Mouse (Mus musculus) midbrain, embryonic 11.5 days (tissue): ENCODE data around the gene Nrde2. TPM values are rescaled to one million over a fixed set of nuclear protein-coding genes. Genes with fewer than 3 reads are reported as not detected.

Source experiments
- ATAC-seq: fragments of 200-750 bp; cut with Nextera tagmentation; 2 replicates; pipeline ENCODE4 v1.8.0; 2017; ENCODE audit warnings: moderate TSS enrichment, moderate library complexity; ENCODE audit not compliant: low FRiP score
- DNase-seq: peaks from one replicate; pipeline ENCODE4 v3.0.0; 2015; ENCODE audit warnings: low spot score; ENCODE audit errors: missing footprints
- H3K27ac ChIP-seq: fragments of 300-500 bp; sonication (generic); 2 replicates; pipeline ENCODE4 v1.5.1; 2014; ENCODE audit warnings: low read depth, low read length
- H3K27me3 ChIP-seq: fragments of 300-500 bp; sonication (generic); 2 replicates; pipeline ENCODE4 v1.6.1; 2014; ENCODE audit warnings: mild to moderate bottlenecking, low read length, moderate library complexity, mixed read lengths; ENCODE audit not compliant: control insufficient read depth, insufficient read depth
- H3K36me3 ChIP-seq: fragments of 300-500 bp; sonication (generic); 2 replicates; pipeline ENCODE4 v1.6.1; 2014; ENCODE audit warnings: mild to moderate bottlenecking, low read length, moderate library complexity, mixed read lengths; ENCODE audit not compliant: control insufficient read depth, insufficient read depth
- H3K4me1 ChIP-seq: fragments of 300-500 bp; sonication (generic); 2 replicates; pipeline ENCODE4 v1.6.1; 2014; ENCODE audit warnings: low read length; ENCODE audit not compliant: control insufficient read depth, insufficient read depth
- H3K4me2 ChIP-seq: fragments of 300-500 bp; sonication (generic); 2 replicates; pipeline ENCODE4 v1.6.1; 2014; ENCODE audit warnings: mild to moderate bottlenecking, moderate library complexity
- H3K4me3 ChIP-seq: fragments of 300-500 bp; sonication (generic); 2 replicates; pipeline ENCODE4 v1.5.1; 2014; ENCODE audit warnings: low read depth, low read length
- H3K9ac ChIP-seq: fragments of 300-500 bp; sonication (generic); 2 replicates; pipeline ENCODE4 v1.6.1; 2014; ENCODE audit warnings: low read length
- H3K9me3 ChIP-seq: fragments of 300-500 bp; sonication (generic); 2 replicates; pipeline ENCODE4 v1.6.1; 2016; ENCODE audit warnings: low read length; ENCODE audit not compliant: control insufficient read depth
- WGBS: fragments of 180-500 bp; shearing (Covaris S2); extraction: QIAGEN DNeasy Blood & Tissue Kit; methylation state at CpG from one replicate; pipeline ENCODE4 v1.1.7; 2014; 5-methylcytosine and 5-hydroxymethylcytosine counted together
- polyA plus RNA-seq: library from polyadenylated mRNA; unstranded; fragments of >200 nt; fragmentation: Nextera tagmentation; extraction: Ambion mirVana; gene quantifications from 2 replicates; pipeline ENCODE4 v1.2.1, GENCODE M21; 2014

Nrde2 gene
- polyA plus RNA-seq, 1 experiment from 2014 or later: 13.5 TPM

- Histone ChIP-seq H3K27me3 (no peaks in the 10 kb centered on the region), H3K27ac (no peak overlapping the region), H3K4me2 (no peak overlapping the region), H3K4me1 (no peaks in the 10 kb centered on the region), H3K9me3 (no peaks in the 10 kb centered on the region), H3K4me3 (no peak overlapping the region), H3K9ac (no peak overlapping the region), H3K36me3 (peaks cover 24% of the 10 kb centered on the region; the same call in 1 of the 2 replicates)
- WGBS: 82% methylated on average over 16 of the region's 16 CpGs
- ATAC-seq (peak; percentile 41; the same call in 1 of the 2 replicates), DNase-seq (peak; percentile 82)
These were observed 34.3 kb downstream of the Nrde2 start for GRCm38 (mm10) chr12:100124913-100125798.

GRCm38 (mm10) chr12:100123476-100123875, 36.0 kb downstream of the Nrde2 start:
- Histone ChIP-seq H3K36me3 (peaks cover 35% of the 10 kb centered on the region), H3K4me1 (no peaks in the 10 kb centered on the region), H3K4me2 (no peak overlapping the region), H3K27me3 (no peaks in the 10 kb centered on the region), H3K9me3 (no peaks in the 10 kb centered on the region), H3K9ac (no peak overlapping the region), H3K4me3 (no peak overlapping the region), H3K27ac (no peak overlapping the region)
- ATAC-seq: no peak
- WGBS: 93% methylated on average over 9 of the region's 9 CpGs
- DNase-seq: no peak

- WGBS: 88% methylated on average over 7 of the region's 7 CpGs
- ATAC-seq: no peak
- H3K27ac ChIP-seq: no peak overlapping the region
- H3K36me3 ChIP-seq: peaks cover 41% of the 10 kb centered on the region
- H3K9ac ChIP-seq: no peak overlapping the region
- H3K9me3 ChIP-seq: no peaks in the 10 kb centered on the region
- no peak overlapping the region for H3K4me3 ChIP-seq
- no peaks in the 10 kb centered on the region for H3K4me1 ChIP-seq
- no peak overlapping the region for H3K4me2 ChIP-seq
- H3K27me3 ChIP-seq: no peaks in the 10 kb centered on the region
- no peak for DNase-seq
These were observed 36.5 kb downstream of the Nrde2 start for GRCm38 (mm10) chr12:100122921-100123381.

GRCm38 (mm10) chr12:100115982-100116381, 43.5 kb downstream of the Nrde2 start:
- 91% methylated on average over 5 of the region's 5 CpGs for WGBS
- Histone ChIP-seq H3K4me1 (peaks cover 7% of the 10 kb centered on the region), H3K9me3 (no peaks in the 10 kb centered on the region), H3K4me3 (no peak overlapping the region), H3K4me2 (no peak overlapping the region), H3K27me3 (no peaks in the 10 kb centered on the region), H3K36me3 (peaks cover 47% of the 10 kb centered on the region), H3K27ac (no peak overlapping the region), H3K9ac (no peak overlapping the region)
- DNase-seq (no peak), ATAC-seq (no peak)

- peak; percentile 99 for DNase-seq
- Histone ChIP-seq H3K27me3 (no peaks in the 10 kb centered on the region), H3K4me2 (peak within 1 kb of the TSS; percentile 58), H3K4me3 (peak within 1 kb of the TSS; percentile 77), H3K36me3 (peaks cover 9% of the 10 kb centered on the region), H3K9me3 (no peaks in the 10 kb centered on the region), H3K9ac (peak within 1 kb of the TSS; percentile 92), H3K4me1 (peaks cover 10% of the 10 kb centered on the region), H3K27ac (peak within 1 kb of the TSS; percentile 76)
- under 1% methylated on average over 58 of the region's 58 CpGs for WGBS
- ATAC-seq: peak; percentile 85
These were observed 49.3 kb downstream of the Nrde2 start, which contains the start of gene Psmc1 for GRCm38 (mm10) chr12:100109986-100110696. Psmc1 (plus strand) TSS chr12:100110154.

- ATAC-seq (no peak), DNase-seq (peak; percentile 83)
- H3K27me3 ChIP-seq: no peaks in the 10 kb centered on the region
- H3K36me3 ChIP-seq: peaks cover 2% of the 10 kb centered on the region; the same call in 1 of the 2 replicates
- no peak overlapping the region for H3K4me2 ChIP-seq
- no peaks in the 10 kb centered on the region for H3K9me3 ChIP-seq
- 54% methylated on average over 4 of the region's 4 CpGs for WGBS
- H3K9ac ChIP-seq: no peak overlapping the region
- no peak overlapping the region for H3K4me3 ChIP-seq
- no peak overlapping the region for H3K27ac ChIP-seq
- peaks cover 10% of the 10 kb centered on the region for H3K4me1 ChIP-seq
These were observed 52.0 kb downstream of the Nrde2 start for GRCm38 (mm10) chr12:100107436-100107835.

- H3K9me3 ChIP-seq: no peaks in the 10 kb centered on the region
- peaks cover 7% of the 10 kb centered on the region for H3K4me1 ChIP-seq
- no peak overlapping the region for H3K4me2 ChIP-seq
- H3K27me3 ChIP-seq: no peaks in the 10 kb centered on the region
- 12% methylated on average over 20 of the region's 20 CpGs for WGBS
- ATAC-seq: no peak; the same call in 1 of the 2 replicates
- no peak overlapping the region for H3K4me3 ChIP-seq
- H3K36me3 ChIP-seq: no peaks in the 10 kb centered on the region
- H3K27ac ChIP-seq: no peak overlapping the region
- no peak overlapping the region for H3K9ac ChIP-seq
- DNase-seq: peak; percentile 99
These were observed 53.1 kb downstream of the Nrde2 start for GRCm38 (mm10) chr12:100106275-100106895.

- no peaks in the 10 kb centered on the region for H3K4me1 ChIP-seq
- H3K27me3 ChIP-seq: no peaks in the 10 kb centered on the region
- H3K27ac ChIP-seq: no peak overlapping the region
- no peak overlapping the region for H3K4me2 ChIP-seq
- no peak for ATAC-seq
- no peak overlapping the region for H3K4me3 ChIP-seq
- no peak overlapping the region for H3K9ac ChIP-seq
- DNase-seq: peak; percentile 57
- no peaks in the 10 kb centered on the region for H3K9me3 ChIP-seq
- WGBS: 87% methylated on average over 5 of the region's 5 CpGs
- no peaks in the 10 kb centered on the region for H3K36me3 ChIP-seq
These were observed 54.9 kb downstream of the Nrde2 start for GRCm38 (mm10) chr12:100104530-100104929.
